Mouse (Mus musculus) forebrain, embryonic 11.5 days (tissue): ENCODE results near the gene 4930558C23Rik. TPM values are rescaled to one million over a fixed set of nuclear protein-coding genes. Genes with fewer than 3 reads are reported as not detected.

Experiments used
- polyA plus RNA-seq: library from polyadenylated mRNA; unstranded; fragments of >200 nt; fragmentation: Nextera tagmentation; extraction: Ambion mirVana; gene quantifications from 2 replicates; pipeline ENCODE4 v1.2.1, GENCODE M21; 2014

The 4930558C23Rik gene
- polyA plus RNA-seq, 1 experiment from 2014 or later: not detected

Other genes starting within 250 kb of the 4930558C23Rik start
- gene Sema6c, start 242.4 kb downstream of the 4930558C23Rik start, polyA plus RNA-seq: 17.6 and 19.9 TPM in 2 replicates
- 8.9 and 10.8 TPM in 2 replicates for gene Gabpb2, start 184.9 kb downstream of the 4930558C23Rik start, polyA plus RNA-seq
- gene Cdc42se1, start 174.1 kb downstream of the 4930558C23Rik start, polyA plus RNA-seq: 120 and 124 TPM in 2 replicates
- gene Mllt11, start 170.7 kb downstream of the 4930558C23Rik start, polyA plus RNA-seq: 75.2 and 89.8 TPM in 2 replicates
- 0.17 and 0.21 TPM in 2 replicates for gene Gm128, start 161.2 kb downstream of the 4930558C23Rik start, polyA plus RNA-seq
- 0.39 and 0.72 TPM in 2 replicates for gene Bnipl, start 151.6 kb downstream of the 4930558C23Rik start, polyA plus RNA-seq
- gene Mindy1, start 121.5 kb downstream of the 4930558C23Rik start, polyA plus RNA-seq: 34.2 and 35.4 TPM in 2 replicates
- gene Prune1, start 120.8 kb downstream of the 4930558C23Rik start, polyA plus RNA-seq: 26.4 and 28.5 TPM in 2 replicates
- 1.3 and 1.5 TPM in 2 replicates for gene Anxa9, start 95.7 kb downstream of the 4930558C23Rik start, polyA plus RNA-seq
- 111 and 122 TPM in 2 replicates for gene Cers2, start 88.0 kb downstream of the 4930558C23Rik start, polyA plus RNA-seq
- gene Setdb1, start 45.6 kb downstream of the 4930558C23Rik start, polyA plus RNA-seq: 74.9 and 76.7 TPM in 2 replicates
- 26.7 and 27.8 TPM in 2 replicates for gene Arnt, start 31.5 kb upstream of the 4930558C23Rik start, polyA plus RNA-seq
- gene Ctsk, start 96.4 kb upstream of the 4930558C23Rik start, polyA plus RNA-seq: 5.0 and 5.6 TPM in 2 replicates
- gene Ctss, start 123.9 kb upstream of the 4930558C23Rik start, polyA plus RNA-seq: 4.9 and 6.9 TPM in 2 replicates
- not detected in 2 replicates for gene Hormad1, start 156.8 kb upstream of the 4930558C23Rik start, polyA plus RNA-seq
- gene Golph3l, start 186.1 kb upstream of the 4930558C23Rik start, polyA plus RNA-seq: 35.1 and 36.1 TPM in 2 replicates
- 85.1 and 94.3 TPM in 2 replicates for gene Ensa, start 222.2 kb upstream of the 4930558C23Rik start, polyA plus RNA-seq